Mouse (Mus musculus) liver, postnatal 0 days (tissue): ENCODE measurements around the gene Agap1.

ENCODE experiments used
- CTCF ChIP-seq: sonication (generic); IDR thresholded peaks from 2 replicates; pipeline ENCODE4 v1.5.1; 2016; ENCODE audit warnings: antibody characterized with exemption, low read depth
- EP300 ChIP-seq: IDR thresholded peaks from 2 replicates; pipeline ENCODE4 v1.6.1; 2016; ENCODE audit warnings: antibody characterized with exemption, low read depth, mild to moderate bottlenecking

DNA sequence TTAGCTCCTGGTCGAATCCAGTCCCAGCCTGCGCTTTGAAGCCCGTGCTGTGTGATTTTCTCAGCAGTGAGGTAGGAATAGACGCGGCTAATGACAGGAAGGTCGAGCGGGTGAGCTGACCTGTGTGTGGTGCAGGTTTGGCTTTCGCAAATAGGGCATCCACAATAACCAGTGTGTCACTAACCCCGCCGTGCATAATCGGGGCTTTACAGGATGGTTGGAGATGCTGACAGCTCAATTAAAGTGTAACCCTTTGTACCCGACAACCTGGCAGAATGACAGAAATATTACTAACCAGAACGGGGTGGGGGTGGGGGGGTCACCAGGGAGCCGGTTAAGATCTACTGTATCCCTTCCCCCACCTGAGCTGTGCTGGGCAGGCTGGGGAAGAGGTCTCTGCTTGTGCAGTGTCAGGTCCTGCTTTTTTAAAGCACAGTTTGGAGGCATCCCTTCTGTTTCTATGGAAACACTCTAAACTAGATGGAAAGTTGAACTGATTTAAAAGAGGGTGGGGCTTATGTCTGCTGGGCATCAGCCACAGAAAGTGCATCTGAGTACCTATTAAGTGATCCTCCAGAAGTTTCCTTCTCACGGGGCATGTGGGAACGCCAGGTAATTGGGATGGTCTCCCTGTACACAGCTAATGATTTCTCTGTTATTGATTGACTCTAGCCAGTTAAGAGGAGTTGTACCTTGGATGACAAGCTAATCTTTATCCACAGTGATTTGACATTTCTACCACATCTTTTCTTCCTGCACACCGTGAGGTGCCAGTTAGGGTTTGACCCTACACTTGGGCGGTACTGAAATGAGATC is 259.8 kb downstream of the Agap1 start:
- TF ChIP-seq CTCF (no peak), EP300 (no peak)
